Mouse (Mus musculus): Measurements from ENCODE around the gene Ctbp2. TPM values are rescaled to one million over a fixed set of nuclear protein-coding genes. Genes with fewer than 3 reads are reported as not detected.
"Not testable (repeated sequence)": the region's sequence is repeated elsewhere in the genome, so short reads cannot be mapped to it uniquely, and the experiment has no call there.

Ctbp2 gene
- polyA plus RNA-seq, 1 experiment from 2014 or later = 74.0 TPM

DNA sequence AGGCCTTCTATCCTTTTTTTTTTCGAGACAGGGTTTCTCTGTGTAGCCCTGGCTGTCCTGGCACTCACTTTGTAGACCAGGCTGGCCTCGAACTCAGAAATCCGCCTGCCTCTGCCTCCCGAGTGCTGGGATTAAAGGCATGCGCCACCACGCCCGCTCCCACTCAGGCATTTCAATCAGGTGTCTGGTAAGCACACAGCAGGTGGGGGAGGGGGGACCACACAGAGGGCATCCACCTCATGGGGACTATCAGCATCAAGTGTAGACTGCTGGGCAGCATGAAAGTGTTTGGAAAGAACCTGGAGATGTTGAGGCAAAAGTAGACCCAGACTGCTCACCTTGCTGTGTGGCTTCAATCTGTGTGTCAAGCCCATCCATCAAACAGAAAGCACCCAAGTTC, 28.5 kb downstream of the Ctbp2 start:
- H3K36me3 ChIP-seq = peaks cover 15% of the 10 kb centered on the region; the same call in 1 of the 2 replicates

GRCm38 (mm10) chr7:133094711-133095495, 29.3 kb downstream of the Ctbp2 start:
- 75% methylated on average over 9 of the region's 9 CpGs for WGBS
- no peak overlapping the region for H3K27ac ChIP-seq

More for the DNA sequence above, 28.5 kb downstream of the Ctbp2 start:
- H3K4me3 ChIP-seq; ATAC-seq (ENCODE audit: low FRiP score, low read depth); H3K27ac ChIP-seq; H3K4me2 ChIP-seq (replicated peaks); H3K9me3 ChIP-seq; H3K9ac ChIP-seq; H3K27me3 ChIP-seq: not testable (repeated sequence)
- peaks cover 33% of the 10 kb centered on the region for H3K4me1 ChIP-seq
- WGBS = 86% methylated on average over 7 of the region's 7 CpGs

GRCm38 (mm10) chr7:133094161-133094560, 30.0 kb downstream of the Ctbp2 start:
- H3K4me1 ChIP-seq = peaks cover 39% of the 10 kb centered on the region
- peak; percentile 28; the same call in 1 of the 2 replicates for ATAC-seq (ENCODE audit: low FRiP score, low read depth)

More at GRCm38 (mm10) chr7:133094711-133095495, 29.3 kb downstream of the Ctbp2 start:
- Histone ChIP-seq H3K4me3 (no peak overlapping the region), H3K9me3 (no peaks in the 10 kb centered on the region), H3K9ac (no peak overlapping the region), H3K36me3 (peaks cover 15% of the 10 kb centered on the region; the same call in 1 of the 2 replicates), H3K4me1 (peaks cover 36% of the 10 kb centered on the region), H3K4me2 (replicated peaks) (no peak overlapping the region), H3K27me3 (no peaks in the 10 kb centered on the region)
- no peak for ATAC-seq (ENCODE audit: low FRiP score, low read depth)

GRCm38 (mm10) chr7:133093731-133094130, 30.4 kb downstream of the Ctbp2 start:
- Histone ChIP-seq H3K9ac (no peak overlapping the region), H3K9me3 (no peaks in the 10 kb centered on the region), H3K36me3 (peaks cover 15% of the 10 kb centered on the region; the same call in 1 of the 2 replicates), H3K4me2 (replicated peaks) (0 out of 2 replicates have a peak overlapping the region, but pooled peaks have one; percentile 15), H3K4me1 (peaks cover 42% of the 10 kb centered on the region), H3K27me3 (no peaks in the 10 kb centered on the region), H3K27ac (no peak overlapping the region), H3K4me3 (no peak overlapping the region)
- ATAC-seq (ENCODE audit: low FRiP score, low read depth) = no peak; the same call in 1 of the 2 replicates
- 41% methylated on average over 5 of the region's 5 CpGs for WGBS

More at GRCm38 (mm10) chr7:133094161-133094560, 30.0 kb downstream of the Ctbp2 start:
- WGBS = 36% methylated on average over 3 of the region's 3 CpGs
- peaks cover 15% of the 10 kb centered on the region; the same call in 1 of the 2 replicates for H3K36me3 ChIP-seq
- no peak overlapping the region for H3K4me3 ChIP-seq
- no peak overlapping the region for H3K27ac ChIP-seq
- no peaks in the 10 kb centered on the region for H3K27me3 ChIP-seq
- no peaks in the 10 kb centered on the region for H3K9me3 ChIP-seq
- no peak overlapping the region for H3K9ac ChIP-seq
- 0 out of 2 replicates have a peak overlapping the region, but pooled peaks have one; percentile 15 for H3K4me2 ChIP-seq (replicated peaks)

- Histone ChIP-seq H3K4me3 (no peak overlapping the region), H3K27me3 (no peaks in the 10 kb centered on the region), H3K36me3 (no peaks in the 10 kb centered on the region), H3K9me3 (no peaks in the 10 kb centered on the region), H3K9ac (no peak overlapping the region), H3K4me2 (replicated peaks) (no peak overlapping the region), H3K27ac (no peak overlapping the region), H3K4me1 (peaks cover 47% of the 10 kb centered on the region)
- no peak for ATAC-seq (ENCODE audit: low FRiP score, low read depth)
- WGBS = 94% methylated on average over 4 of the region's 4 CpGs
Observed at GRCm38 (mm10) chr7:133090641-133091040, 33.5 kb downstream of the Ctbp2 start.

DNA sequence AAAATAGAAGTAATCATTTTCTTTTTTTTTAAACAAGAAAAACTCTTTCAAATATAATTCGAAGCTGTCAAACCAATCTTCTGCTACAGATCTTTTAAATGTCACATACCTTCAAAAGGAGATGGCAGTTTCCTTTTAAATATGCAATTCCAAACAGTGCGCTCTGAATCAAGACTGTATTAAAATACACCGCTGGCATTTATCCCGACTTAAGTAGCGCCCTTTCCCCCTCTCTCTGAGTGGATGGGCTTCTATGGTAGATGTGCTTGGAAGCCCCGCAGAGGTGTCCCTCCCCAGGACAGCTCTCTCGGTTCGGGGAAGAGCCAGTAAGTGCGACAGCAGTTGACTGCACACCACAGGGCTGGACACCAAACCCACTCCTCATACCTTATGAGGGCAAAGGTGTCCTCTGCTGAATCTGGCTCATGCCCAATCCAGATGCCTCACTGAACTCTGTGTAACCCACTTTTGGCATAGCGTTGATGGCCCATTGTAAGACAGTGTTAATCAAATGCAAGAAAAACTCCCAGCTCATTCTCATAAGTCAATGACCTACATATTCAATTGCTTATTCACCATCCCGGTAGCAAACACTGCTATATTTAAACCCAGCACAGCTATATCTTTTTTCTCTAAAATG, 34.4 kb downstream of the Ctbp2 start:
- no peak for ATAC-seq (ENCODE audit: low FRiP score, low read depth)
- Histone ChIP-seq H3K27me3 (no peaks in the 10 kb centered on the region), H3K4me2 (replicated peaks) (no peak overlapping the region), H3K9me3 (no peaks in the 10 kb centered on the region), H3K4me1 (peaks cover 42% of the 10 kb centered on the region), H3K27ac (no peak overlapping the region), H3K9ac (no peak overlapping the region), H3K4me3 (no peak overlapping the region), H3K36me3 (peaks cover 2% of the 10 kb centered on the region; the same call in 1 of the 2 replicates)
- WGBS = 88% methylated on average over 11 of the region's 11 CpGs

DNA sequence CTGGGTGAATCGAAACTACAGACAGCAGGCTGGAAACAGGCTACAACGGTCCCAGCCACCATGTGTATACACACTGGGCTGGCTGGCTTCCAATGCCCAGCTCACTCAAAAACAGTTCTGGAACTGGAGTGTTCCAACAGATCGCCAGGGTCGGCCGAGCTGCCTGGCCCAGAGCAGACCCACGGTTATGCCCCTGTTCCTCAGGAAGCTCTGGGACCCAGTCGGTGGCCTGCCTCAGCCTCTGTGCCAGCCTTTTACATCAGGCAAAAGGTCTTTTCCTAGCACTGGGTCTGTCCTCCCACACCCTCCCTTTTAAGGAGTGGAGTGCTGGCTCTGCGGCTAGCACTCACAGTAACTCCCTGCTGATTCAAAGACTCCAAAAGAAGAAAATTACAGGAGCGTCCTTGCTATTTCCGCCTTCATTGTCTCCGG, 35.3 kb downstream of the Ctbp2 start:
- Histone ChIP-seq H3K4me3 (no peak overlapping the region), H3K4me1 (peaks cover 33% of the 10 kb centered on the region), H3K27ac (no peak overlapping the region), H3K9me3 (no peaks in the 10 kb centered on the region), H3K4me2 (replicated peaks) (peak overlapping the region; percentile 21), H3K36me3 (peaks cover 3% of the 10 kb centered on the region; the same call in 1 of the 2 replicates), H3K27me3 (no peaks in the 10 kb centered on the region), H3K9ac (no peak overlapping the region)
- 46% methylated on average over 11 of the region's 11 CpGs for WGBS
- no peak for ATAC-seq (ENCODE audit: low FRiP score, low read depth)

DNA sequence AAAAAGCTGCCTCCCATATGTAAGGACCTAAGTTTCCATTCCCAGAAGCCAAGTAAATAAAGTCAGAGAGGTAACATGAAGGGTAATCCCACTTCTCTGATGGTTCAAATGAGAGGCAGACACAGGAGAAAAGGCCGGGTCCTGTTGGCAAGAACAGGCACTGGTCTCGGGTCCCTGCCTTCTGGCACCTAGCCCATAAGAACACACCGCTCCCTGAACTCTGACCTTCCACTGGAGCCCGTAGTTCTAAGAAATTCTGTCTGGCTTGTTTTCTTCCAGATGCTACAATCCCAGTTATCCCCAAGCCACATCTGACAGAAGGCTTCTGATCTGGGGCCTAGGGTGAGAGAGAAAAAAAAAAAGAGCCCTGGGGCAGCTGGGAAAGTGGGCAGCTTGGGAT, 35.7 kb downstream of the Ctbp2 start:
- no peak overlapping the region; the same call in 1 of the 2 replicates for H3K27ac ChIP-seq
- H3K9me3 ChIP-seq = no peaks in the 10 kb centered on the region
- H3K9ac ChIP-seq = no peak overlapping the region
- no peak for ATAC-seq (ENCODE audit: low FRiP score, low read depth)
- peaks cover 3% of the 10 kb centered on the region; the same call in 1 of the 2 replicates for H3K36me3 ChIP-seq
- 70% methylated on average over 4 of the region's 4 CpGs for WGBS
- H3K27me3 ChIP-seq = no peaks in the 10 kb centered on the region
- H3K4me2 ChIP-seq (replicated peaks) = peak overlapping the region; percentile 21; the same call in 1 of the 2 replicates
- peaks cover 29% of the 10 kb centered on the region for H3K4me1 ChIP-seq
- no peak overlapping the region for H3K4me3 ChIP-seq

DNA sequence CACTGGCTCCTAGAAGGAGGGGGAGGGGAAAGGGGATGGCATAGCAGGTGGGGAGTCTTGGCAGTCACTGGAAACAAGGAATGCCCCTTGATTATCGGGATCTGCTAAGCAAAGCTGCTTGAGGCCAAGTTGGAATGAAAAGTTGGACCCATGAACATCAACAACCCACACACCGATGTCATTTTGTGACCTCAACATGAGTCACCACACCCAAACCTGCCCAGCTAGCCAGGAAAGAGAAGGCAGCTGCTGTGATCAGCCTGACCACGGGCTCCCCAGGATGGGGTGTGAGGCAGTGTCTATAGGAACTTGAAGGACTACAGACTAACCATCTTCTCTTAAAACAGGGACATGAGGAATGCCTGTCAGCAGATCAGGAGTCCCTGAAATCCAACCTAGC, 38.7 kb downstream of the Ctbp2 start:
- no peak overlapping the region for H3K4me3 ChIP-seq
- H3K27me3 ChIP-seq = no peaks in the 10 kb centered on the region
- no peak overlapping the region for H3K9ac ChIP-seq
- no peak for ATAC-seq (ENCODE audit: low FRiP score, low read depth)
- H3K4me1 ChIP-seq = peaks cover 29% of the 10 kb centered on the region
- peaks cover 17% of the 10 kb centered on the region for H3K36me3 ChIP-seq
- H3K9me3 ChIP-seq = no peaks in the 10 kb centered on the region
- H3K4me2 ChIP-seq (replicated peaks) = no peak overlapping the region
- H3K27ac ChIP-seq = no peak overlapping the region
- WGBS = 92% methylated on average over 3 of the region's 3 CpGs

- Histone ChIP-seq H3K4me2 (replicated peaks) (no peak overlapping the region), H3K27ac (no peak overlapping the region), H3K27me3 (no peaks in the 10 kb centered on the region), H3K9ac (no peak overlapping the region), H3K4me3 (no peak overlapping the region), H3K36me3 (peaks cover 27% of the 10 kb centered on the region), H3K4me1 (peaks cover 18% of the 10 kb centered on the region), H3K9me3 (no peaks in the 10 kb centered on the region)
- WGBS = 85% methylated on average over 13 of the region's 13 CpGs
- ATAC-seq (ENCODE audit: low FRiP score, low read depth) = no peak
Observed at GRCm38 (mm10) chr7:133083936-133084614, 40.1 kb downstream of the Ctbp2 start.

DNA sequence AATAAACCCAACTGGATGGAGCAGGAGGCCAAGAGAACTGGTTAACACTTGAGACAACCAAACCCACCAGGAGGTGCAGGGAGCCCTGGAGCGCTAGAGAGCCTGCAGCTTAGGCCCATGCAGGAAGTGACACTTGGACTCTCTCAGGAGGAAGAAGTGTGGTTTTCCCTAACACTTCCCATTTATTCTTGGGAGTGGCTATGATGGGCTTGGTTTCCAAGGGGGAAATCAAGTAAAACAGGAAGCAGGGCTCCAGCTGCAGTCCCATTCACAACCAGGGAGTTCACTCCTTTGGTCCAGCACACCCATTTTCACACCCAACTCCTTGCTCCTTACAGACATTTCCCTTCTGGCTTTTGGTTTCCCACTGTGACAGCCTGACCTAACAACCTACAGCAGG, 45.2 kb downstream of the Ctbp2 start:
- no peak overlapping the region for H3K27ac ChIP-seq
- H3K9me3 ChIP-seq = no peaks in the 10 kb centered on the region
- no peak for ATAC-seq (ENCODE audit: low FRiP score, low read depth)
- H3K36me3 ChIP-seq = peaks cover 56% of the 10 kb centered on the region
- no peak overlapping the region for H3K4me2 ChIP-seq (replicated peaks)
- no peaks in the 10 kb centered on the region for H3K27me3 ChIP-seq
- no peak overlapping the region for H3K9ac ChIP-seq
- no peak overlapping the region for H3K4me3 ChIP-seq
- H3K4me1 ChIP-seq = peaks cover 10% of the 10 kb centered on the region
- WGBS = 91% methylated on average over 1 of the region's 1 CpGs
